Comparison of ENCODE assay signal across 8 mouse cellular contexts in genomic region chr11:69671726-69672124, GRCm38 (mm10). TPM values are rescaled to one million over a fixed set of nuclear protein-coding genes. Genes with fewer than 3 reads are reported as not detected.
DNase-seq lines count a peak whose midpoint lies in the region; ATAC-seq and TF ChIP-seq lines count a peak whose summit lies in the region.

No protein-coding gene starts in this region.

- H3K4me1 ChIP-seq in cerebellum, adult 2 months (ENCODE audit: control insufficient read depth, insufficient read depth, low read length): no peaks in the 10 kb centered on the region; the same call in 1 of the 2 replicates
- peaks cover 33% of the 10 kb centered on the region for H3K4me1 ChIP-seq in forebrain, embryonic 15.5 days
- peaks cover 22% of the 10 kb centered on the region for H3K4me1 ChIP-seq in liver, embryonic 16.5 days (ENCODE audit: control insufficient read depth, low read depth, low read length)

- DNase-seq in cerebellum, adult 2 months: no peak
- no peak for DNase-seq in cerebellum, adult 18-20 months
- no peak for DNase-seq in thymus, postnatal 4 days
- no peak for DNase-seq in cerebellum, adult 9-10 months
- DNase-seq in cerebellum, postnatal 4 days (ENCODE audit: low spot score in 2 of 2): no peak

- WGBS in cerebellum, adult 2 months: under 1% methylated on average over 43 of the region's 43 CpGs
- 0% methylated on average over 43 of the region's 43 CpGs for WGBS in forebrain, embryonic 15.5 days
- WGBS in liver, embryonic 16.5 days (ENCODE audit: insufficient replicate concordance): under 1% methylated on average over 43 of the region's 43 CpGs

- peaks cover 77% of the 10 kb centered on the region for H3K36me3 ChIP-seq in C2C12 (ENCODE audit: control insufficient read depth, insufficient read depth)
- H3K36me3 ChIP-seq in forebrain, embryonic 15.5 days: peaks cover 69% of the 10 kb centered on the region
- peaks cover 63% of the 10 kb centered on the region for H3K36me3 ChIP-seq in liver, embryonic 16.5 days (ENCODE audit: control insufficient read depth, insufficient read depth)

- no peak for TF ChIP-seq CTCF in cerebellum, adult 2 months (IDR thresholded peaks at IDR 0.05; ENCODE audit: borderline replicate concordance, insufficient read depth, low read depth, low read length)
- TF ChIP-seq CTCF in C2C12 (IDR thresholded peaks at IDR 0.05; ENCODE audit: control insufficient read depth, insufficient read depth, insufficient read length): no peak

- peak overlapping the region; percentile 91 for H3K27ac ChIP-seq in cerebellum, adult 2 months (ENCODE audit: insufficient read depth, low read length)
- H3K27ac ChIP-seq in forebrain, embryonic 15.5 days (replicated peaks): peak overlapping the region; percentile 98
- H3K27ac ChIP-seq in liver, embryonic 16.5 days (ENCODE audit: low read length): peak overlapping the region; percentile 97

- peak overlapping the region; percentile 82 for H3K4me3 ChIP-seq in cerebellum, adult 2 months (replicated peaks; ENCODE audit: insufficient read depth, low read depth, low read length)
- peak overlapping the region; percentile 100 for H3K4me3 ChIP-seq in C2C12 (ENCODE audit: insufficient read depth, poor library complexity, severe bottlenecking)
- peak overlapping the region; percentile 100 for H3K4me3 ChIP-seq in forebrain, embryonic 15.5 days
- H3K4me3 ChIP-seq in liver, embryonic 16.5 days (ENCODE audit: low read depth, low read length): peak overlapping the region; percentile 97

- H3K9ac ChIP-seq in forebrain, embryonic 15.5 days (replicated peaks): peak overlapping the region; percentile 99
- peak overlapping the region; percentile 98 for H3K9ac ChIP-seq in liver, embryonic 16.5 days (ENCODE audit: low read depth, low read length)

- peak overlapping the region; percentile 72 for H3K4me2 ChIP-seq in forebrain, embryonic 15.5 days (replicated peaks)
- peak overlapping the region; percentile 78 for H3K4me2 ChIP-seq in liver, embryonic 16.5 days (ENCODE audit: low read depth, low read length)

- H3K9me3 ChIP-seq in forebrain, embryonic 15.5 days: no peaks in the 10 kb centered on the region
- no peaks in the 10 kb centered on the region for H3K9me3 ChIP-seq in liver, embryonic 16.5 days (replicated peaks; ENCODE audit: control insufficient read depth, low read length)

- peak overlapping the region; percentile 99 for H3ac ChIP-seq in C2C12 (ENCODE audit: control insufficient read depth, insufficient read length, low read depth)

- no peaks in the 10 kb centered on the region for H3K27me3 ChIP-seq in cerebellum, adult 2 months (ENCODE audit: control insufficient read depth, insufficient read depth, low read length)
- H3K27me3 ChIP-seq in C2C12 (ENCODE audit: control insufficient read depth, insufficient read depth, insufficient read length): no peaks in the 10 kb centered on the region
- no peaks in the 10 kb centered on the region for H3K27me3 ChIP-seq in forebrain, embryonic 15.5 days
- H3K27me3 ChIP-seq in liver, embryonic 16.5 days (ENCODE audit: control insufficient read depth, insufficient read depth, low read depth, low read length): no peaks in the 10 kb centered on the region

- ATAC-seq in forebrain, embryonic 15.5 days (replicated peaks): peak; percentile 14; the same call in 1 of the 2 replicates
- ATAC-seq in liver, embryonic 16.5 days (ENCODE audit: low read depth): no peak

- peaks cover 47% of the 10 kb centered on the region for H3K79me3 ChIP-seq in C2C12 (ENCODE audit: low read depth)

- TF ChIP-seq POLR2A in cerebellum, adult 2 months (IDR thresholded peaks at IDR 0.05; ENCODE audit: borderline replicate concordance, insufficient read depth, low read length): no peak

- H3K79me2 ChIP-seq in C2C12 (ENCODE audit: control insufficient read depth, insufficient read depth): peaks cover 69% of the 10 kb centered on the region

TF ChIP-seq in C2C12, 6 proteins besides CTCF, POLR2A, EP300 and RAD21:
- TF ChIP-seq CEBPB (IDR thresholded peaks at IDR 0.05; ENCODE audit: low read depth) (no peak), MYOD1 (IDR thresholded peaks at IDR 0.05; ENCODE audit: control insufficient read depth, insufficient read length, low read depth) (no peak), MAX (IDR thresholded peaks at IDR 0.05) (no peak), MYOG (IDR thresholded peaks at IDR 0.05; ENCODE audit: control insufficient read depth, extremely low read depth, insufficient read length) (no peak), FOSL1 (IDR thresholded peaks at IDR 0.05; ENCODE audit: insufficient read depth, low read length, poor library complexity, severe bottlenecking) (no peak), USF1 (IDR thresholded peaks at IDR 0.05; ENCODE audit: low read depth) (no peak)

RNA-seq across cellular contexts. Expression of gene Eif4a1, which starts 0.5 kb away (rescaled TPM):
- 316 and 321 TPM in 2 replicates for polyA plus RNA-seq in cerebellum, adult 2 months (2012; rRNA removed)
- polyA plus RNA-seq in C2C12 (2012; fragmentation: generic; extraction: Trizol): 1,304 TPM
- polyA plus RNA-seq in forebrain, embryonic 15.5 days (2015; fragmentation: Nextera tagmentation; extraction: Ambion mirVana): 547 and 583 TPM in 2 replicates
- 223 and 225 TPM in 2 replicates for polyA plus RNA-seq in liver, embryonic 16.5 days (2015; fragmentation: Nextera tagmentation; extraction: Ambion mirVana)

RNA-seq across cellular contexts. Expression of gene Cd68, which starts 5.8 kb away (rescaled TPM):
- 3.7 and 4.5 TPM in 2 replicates for polyA plus RNA-seq in cerebellum, adult 2 months (2012; rRNA removed)
- polyA plus RNA-seq in C2C12 (2012; fragmentation: generic; extraction: Trizol): 1.5 TPM
- polyA plus RNA-seq in forebrain, embryonic 15.5 days (2015; fragmentation: Nextera tagmentation; extraction: Ambion mirVana): 6.7 and 7.7 TPM in 2 replicates
- 32.0 and 35.4 TPM in 2 replicates for polyA plus RNA-seq in liver, embryonic 16.5 days (2015; fragmentation: Nextera tagmentation; extraction: Ambion mirVana)

RNA-seq across cellular contexts. Expression of gene Mpdu1, which starts 9.3 kb away (rescaled TPM):
- polyA plus RNA-seq in cerebellum, adult 2 months (2012; rRNA removed): 115 and 120 TPM in 2 replicates
- 95.8 TPM for polyA plus RNA-seq in C2C12 (2012; fragmentation: generic; extraction: Trizol)
- polyA plus RNA-seq in forebrain, embryonic 15.5 days (2015; fragmentation: Nextera tagmentation; extraction: Ambion mirVana): 89.1 and 91.0 TPM in 2 replicates
- 34.5 and 35.0 TPM in 2 replicates for polyA plus RNA-seq in liver, embryonic 16.5 days (2015; fragmentation: Nextera tagmentation; extraction: Ambion mirVana)

RNA-seq across cellular contexts. Expression of gene Senp3, which starts 10.2 kb away (rescaled TPM):
- 110 and 152 TPM in 2 replicates for polyA plus RNA-seq in cerebellum, adult 2 months (2012; rRNA removed)
- 89.0 TPM for polyA plus RNA-seq in C2C12 (2012; fragmentation: generic; extraction: Trizol)
- 89.2 and 102 TPM in 2 replicates for polyA plus RNA-seq in forebrain, embryonic 15.5 days (2015; fragmentation: Nextera tagmentation; extraction: Ambion mirVana)
- 22.7 and 24.9 TPM in 2 replicates for polyA plus RNA-seq in liver, embryonic 16.5 days (2015; fragmentation: Nextera tagmentation; extraction: Ambion mirVana)

RNA-seq across cellular contexts. Expression of gene Tnfsf13, which starts 13.9 kb away (rescaled TPM):
- 4.8 and 4.9 TPM in 2 replicates for polyA plus RNA-seq in cerebellum, adult 2 months (2012; rRNA removed)
- 0.28 TPM for polyA plus RNA-seq in C2C12 (2012; fragmentation: generic; extraction: Trizol)
- 0.38 TPM in 1 of 2 replicates, not detected in the other for polyA plus RNA-seq in forebrain, embryonic 15.5 days (2015; fragmentation: Nextera tagmentation; extraction: Ambion mirVana)
- polyA plus RNA-seq in liver, embryonic 16.5 days (2015; fragmentation: Nextera tagmentation; extraction: Ambion mirVana): 0.17 and 0.40 TPM in 2 replicates
